In genomic region chr6:139307651-139308050, GRCm38 (mm10) we compare ENCODE assay signal across 14 mouse cellular contexts.
DNase-seq lines count a peak whose midpoint lies in the region; ATAC-seq and TF ChIP-seq lines count a peak whose summit lies in the region.
"Had no signal": no experiment of that assay in that cellular context is flagged by ENCODE, and none has a peak within 500 bp of the region (broad histone marks: within the 10 kb centered on the region; RNA-seq: fewer than 3 reads in every experiment).

No protein-coding gene starts in this region.

- H3K4me1 ChIP-seq in stomach, embryonic 16.5 days (ENCODE audit: control insufficient read depth, insufficient read depth, low read length) = no peaks in the 10 kb centered on the region
- H3K4me1 ChIP-seq in stomach, postnatal 0 days (replicated peaks; ENCODE audit: control insufficient read depth, insufficient read depth) = no peaks in the 10 kb centered on the region
- H3K4me1 ChIP-seq in hindbrain, embryonic 16.5 days (ENCODE audit: control insufficient read depth, insufficient read depth, low read depth, low read length) = no peaks in the 10 kb centered on the region
- H3K4me1 ChIP-seq: intestine, embryonic 15.5 days; stomach, embryonic 15.5 days had no signal

- no peak for TF ChIP-seq CTCF in stomach, postnatal 0 days (IDR thresholded peaks at IDR 0.05; ENCODE audit: low read depth)

- H3K27ac ChIP-seq in stomach, embryonic 16.5 days (ENCODE audit: low read length) = no peak overlapping the region
- no peak overlapping the region for H3K27ac ChIP-seq in stomach, postnatal 0 days (replicated peaks)
- H3K27ac ChIP-seq in hindbrain, embryonic 16.5 days (ENCODE audit: low read depth, low read length) = no peak overlapping the region
- H3K27ac ChIP-seq: intestine, embryonic 15.5 days; stomach, embryonic 15.5 days had no signal

- no peak overlapping the region for H3K4me2 ChIP-seq in stomach, embryonic 16.5 days (ENCODE audit: low read depth, low read length)
- no peak overlapping the region for H3K4me2 ChIP-seq in stomach, postnatal 0 days (replicated peaks; ENCODE audit: low read depth)
- H3K4me2 ChIP-seq in hindbrain, embryonic 16.5 days (ENCODE audit: low read length) = no peak overlapping the region
- H3K4me2 ChIP-seq: intestine, embryonic 15.5 days; liver, embryonic 11.5 days; stomach, embryonic 15.5 days had no signal

- no peaks in the 10 kb centered on the region for H3K27me3 ChIP-seq in stomach, embryonic 16.5 days (ENCODE audit: control insufficient read depth, insufficient read depth, low read length)
- no peaks in the 10 kb centered on the region for H3K27me3 ChIP-seq in stomach, postnatal 0 days (ENCODE audit: control insufficient read depth, insufficient read depth, low read length)
- no peaks in the 10 kb centered on the region for H3K27me3 ChIP-seq in hindbrain, embryonic 16.5 days (replicated peaks; ENCODE audit: control insufficient read depth, insufficient read depth, low read length)
- H3K27me3 ChIP-seq: intestine, embryonic 15.5 days; stomach, embryonic 15.5 days had no signal

- H3K9me3 ChIP-seq in stomach, embryonic 16.5 days (replicated peaks; ENCODE audit: control insufficient read depth, low read length) = no peaks in the 10 kb centered on the region
- H3K9me3 ChIP-seq in stomach, postnatal 0 days (ENCODE audit: control insufficient read depth, low read length) = no peaks in the 10 kb centered on the region
- no peaks in the 10 kb centered on the region for H3K9me3 ChIP-seq in hindbrain, embryonic 16.5 days (ENCODE audit: control insufficient read depth, low read length)
- H3K9me3 ChIP-seq: intestine, embryonic 15.5 days; stomach, embryonic 15.5 days had no signal

- no peaks in the 10 kb centered on the region for H3K36me3 ChIP-seq in stomach, embryonic 16.5 days (ENCODE audit: control insufficient read depth, insufficient read depth, low read length)
- H3K36me3 ChIP-seq in stomach, postnatal 0 days (ENCODE audit: control insufficient read depth, insufficient read depth, low read length) = no peaks in the 10 kb centered on the region
- H3K36me3 ChIP-seq in hindbrain, embryonic 16.5 days (ENCODE audit: control insufficient read depth, insufficient read depth, low read length) = no peaks in the 10 kb centered on the region
- H3K36me3 ChIP-seq: intestine, embryonic 15.5 days; stomach, embryonic 15.5 days had no signal

- no peak for ATAC-seq in cerebellum, adult (ENCODE audit: insufficient number of reproducible peaks, low FRiP score, low TSS enrichment)
- ATAC-seq in stomach, embryonic 16.5 days (ENCODE audit: insufficient read depth, low FRiP score) = 0 out of 2 replicates have a peak, but pooled peaks have one; percentile 40
- ATAC-seq in stomach, postnatal 0 days (ENCODE audit: low FRiP score, low TSS enrichment) = no peak
- peak; percentile 88 for ATAC-seq in hindbrain, embryonic 16.5 days
- ATAC-seq: intestine, embryonic 15.5 days had no signal

- H3K9ac ChIP-seq in stomach, embryonic 16.5 days (ENCODE audit: low read length) = no peak overlapping the region
- no peak overlapping the region for H3K9ac ChIP-seq in stomach, postnatal 0 days (ENCODE audit: low read length)
- no peak overlapping the region for H3K9ac ChIP-seq in hindbrain, embryonic 16.5 days (ENCODE audit: low read depth, low read length)
- H3K9ac ChIP-seq: intestine, embryonic 15.5 days; stomach, embryonic 15.5 days had no signal

- DNase-seq in cerebellum, adult 9-11 months = peak; percentile 1
- no peak for DNase-seq in stomach, postnatal 0 days (ENCODE audit: low spot score)
- DNase-seq in ovary, postnatal 14 days (ENCODE audit: low spot score) = no peak
- DNase-seq in urinary bladder, postnatal 14 days (ENCODE audit: low spot score) = no peak
- DNase-seq in kidney, postnatal 14 days = no peak
- DNase-seq: kidney, postnatal 4 days; lung, postnatal 10 days had no signal

- WGBS in stomach, embryonic 16.5 days = 72% methylated on average over 5 of the region's 5 CpGs
- WGBS in stomach, postnatal 0 days = 80% methylated on average over 5 of the region's 5 CpGs
- WGBS in hindbrain, embryonic 16.5 days = 19% methylated on average over 5 of the region's 5 CpGs

- H3K4me3 ChIP-seq in stomach, embryonic 16.5 days (replicated peaks; ENCODE audit: low read length) = no peak overlapping the region
- no peak overlapping the region for H3K4me3 ChIP-seq in stomach, postnatal 0 days (ENCODE audit: low read depth, low read length)
- H3K4me3 ChIP-seq in hindbrain, embryonic 16.5 days (ENCODE audit: low read length) = no peak overlapping the region
- H3K4me3 ChIP-seq: intestine, embryonic 15.5 days; myocyte; stomach, embryonic 15.5 days had no signal

- no peak for TF ChIP-seq EP300 in stomach, postnatal 0 days (optimal IDR thresholded peaks at IDR 0.05)

Comparison
In these comparisons a context has a peak if more than half of its experiments do, and no peak if none do; other contexts are left out.
1. ATAC-seq: peak in stomach, embryonic 16.5 days (single experiment) and hindbrain, embryonic 16.5 days (single experiment); none in cerebellum, adult (single experiment) and stomach, postnatal 0 days (single experiment).